Mouse (Mus musculus) liver, embryonic 14.5 days (tissue): ENCODE measurements at regions not wholly inside any gene's neighbourhood (a gene's known extent, or its start where the extent isn't known, plus 50 kb on each side); places are given as distances from the start of the nearest gene placed in this dataset.

Experiments used
- ATAC-seq: fragments of 200-750 bp; cut with Nextera tagmentation; 2 replicates; pipeline ENCODE4 v1.8.0; 2017; ENCODE audit warnings: moderate number of reproducible peaks, mild to moderate bottlenecking, moderate library complexity; ENCODE audit not compliant: insufficient read depth
- DNase-seq, 3 experiments: peaks; one replicate each; pipeline ENCODE4 v3.0.0-alpha.2; 2012 to 2013; ENCODE audit warnings: low read depth in 3 of 3, low spot score in 3 of 3
- H3K27ac ChIP-seq: fragments of 300-500 bp; sonication (generic); 2 replicates; pipeline ENCODE4 v1.5.1; 2014; ENCODE audit warnings: moderate library complexity, mild to moderate bottlenecking, control low read depth, inconsistent platforms
- H3K27me3 ChIP-seq: fragments of 300-500 bp; sonication (generic); 2 replicates; pipeline ENCODE4 v1.6.1; 2014; ENCODE audit warnings: mild to moderate bottlenecking, low read length, moderate library complexity; ENCODE audit not compliant: control insufficient read depth, insufficient read depth
- H3K36me3 ChIP-seq: fragments of 300-500 bp; sonication (generic); replicated peaks from 2 replicates; pipeline ENCODE4 v1.6.1; 2014; ENCODE audit warnings: low read depth; ENCODE audit not compliant: control insufficient read depth, insufficient read depth
- H3K4me1 ChIP-seq, 2 experiments: fragments of 200-500 bp in 1 of 2; fragments of 300-500 bp in 1 of 2; sonication (generic) in 1 of 2; replicated peaks; 2 replicates each; pipeline ENCODE4 v1.6.1; 2012 to 2014; ENCODE audit warnings: antibody characterized with exemption in 1 of 2, inconsistent platforms in 1 of 2, low read length in 1 of 2; ENCODE audit not compliant: control insufficient read depth in 2 of 2, insufficient read depth in 2 of 2
- H3K4me2 ChIP-seq: fragments of 300-500 bp; sonication (generic); 2 replicates; pipeline ENCODE4 v1.6.1; 2014; ENCODE audit warnings: low read depth, mild to moderate bottlenecking, control low read depth, moderate library complexity
- H3K4me3 ChIP-seq, 2 experiments: fragments of 200-500 bp in 1 of 2; fragments of 300-500 bp in 1 of 2; sonication (generic) in 1 of 2; 2 replicates each; pipeline ENCODE4 v1.5.1; 2012 to 2014; ENCODE audit warnings: low read depth in 2 of 2, low read length in 2 of 2, mild to moderate bottlenecking in 2 of 2, control low read depth in 1 of 2, inconsistent platforms in 1 of 2, moderate library complexity in 1 of 2; ENCODE audit not compliant: insufficient read depth in 1 of 2
- H3K9ac ChIP-seq: fragments of 300-500 bp; sonication (generic); replicated peaks from 2 replicates; pipeline ENCODE4 v1.6.1; 2014; ENCODE audit warnings: mild to moderate bottlenecking, control low read depth, moderate library complexity
- H3K9me3 ChIP-seq: fragments of 300-500 bp; sonication (generic); 2 replicates; pipeline ENCODE4 v1.6.1; 2016; ENCODE audit warnings: low read length, mixed read lengths; ENCODE audit not compliant: control insufficient read depth
- CTCF ChIP-seq: IDR thresholded peaks from 2 replicates; pipeline ENCODE4 v1.5.1; 2016; ENCODE audit warnings: antibody characterized with exemption, low read depth, control low read depth
- EP300 ChIP-seq: IDR thresholded peaks from 2 replicates; pipeline ENCODE4 v1.6.1; 2016; ENCODE audit warnings: antibody characterized with exemption, low read depth
- WGBS: fragments of 180-500 bp; shearing (Covaris S2); extraction: QIAGEN DNeasy Blood & Tissue Kit; methylation state at CpG from one replicate; pipeline ENCODE4 v1.1.7; 2014; ENCODE audit not compliant: insufficient replicate concordance; 5-methylcytosine and 5-hydroxymethylcytosine counted together

DNA sequence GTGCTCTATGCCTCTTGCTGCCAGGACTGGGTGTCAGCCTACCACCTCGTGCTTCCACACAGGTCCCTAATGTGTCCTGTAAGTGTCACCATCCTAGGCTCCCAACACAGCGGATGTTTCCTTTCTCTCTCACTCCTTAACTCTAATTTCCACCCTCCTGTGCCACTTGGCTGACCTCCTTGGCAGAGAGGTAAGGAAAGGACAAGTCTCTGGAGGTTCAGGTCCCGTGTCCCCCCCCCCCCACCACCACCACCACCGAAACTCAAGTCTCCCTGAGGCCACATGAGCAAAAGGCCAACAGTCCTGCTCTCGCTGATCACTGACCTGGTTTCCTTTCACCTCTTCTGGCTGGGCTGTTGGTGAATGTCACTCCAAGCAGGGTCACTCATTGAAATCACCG lies 189.0 kb downstream of the Zfp36l1 start:
- WGBS = 50% methylated on average over 6 of the region's 6 CpGs
- TF ChIP-seq EP300 (no peak), CTCF (no peak)
- H3K4me1 ChIP-seq = peaks cover 0 to 4% of the 10 kb centered on the region in 2 experiments; a peak in 1 of 4 replicates
- H3K27me3 ChIP-seq = no peaks in the 10 kb centered on the region
- no peak overlapping the region for H3K9ac ChIP-seq
- no peaks in the 10 kb centered on the region for H3K9me3 ChIP-seq
- no peaks in the 10 kb centered on the region for H3K36me3 ChIP-seq
- H3K27ac ChIP-seq = no peak overlapping the region
- H3K4me3 ChIP-seq = no peak overlapping the region
- H3K4me2 ChIP-seq = no peak overlapping the region
- no peak for DNase-seq
- ATAC-seq = no peak

DNA sequence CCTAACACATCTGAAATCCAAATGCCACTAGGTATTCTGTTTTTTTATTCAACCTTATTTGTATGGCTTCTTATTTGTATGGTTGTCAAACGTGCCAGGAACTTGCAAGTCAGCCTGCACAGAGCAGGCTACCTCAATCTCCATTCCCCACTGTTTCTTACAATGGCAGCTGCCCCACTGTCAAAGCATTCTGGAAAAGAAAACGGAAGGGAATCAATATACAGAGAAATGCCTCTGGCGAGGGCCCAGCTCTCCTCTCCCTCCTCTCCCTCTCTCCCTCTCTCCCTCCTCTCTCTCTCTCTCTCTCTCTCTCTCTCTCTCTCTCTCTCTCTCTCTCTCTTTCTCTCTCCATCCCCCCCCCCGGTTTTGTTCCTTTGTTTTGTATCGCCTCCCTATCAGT lies 191.0 kb downstream of the Zfp36l1 start:
- Histone ChIP-seq H3K36me3 (no peaks in the 10 kb centered on the region), H3K27ac (no peak overlapping the region), H3K4me2 (no peak overlapping the region), H3K9ac (no peak overlapping the region), H3K27me3 (no peaks in the 10 kb centered on the region), H3K4me3 (no peak overlapping the region), H3K4me1 (peaks cover 0 to 7% of the 10 kb centered on the region in 2 experiments; a peak in 1 of 4 replicates), H3K9me3 (no peaks in the 10 kb centered on the region)
- ATAC-seq (no peak), DNase-seq (no peak)
- TF ChIP-seq CTCF (no peak), EP300 (no peak)
- 55% methylated on average over 5 of the region's 5 CpGs for WGBS

- Histone ChIP-seq H3K27ac (no peak overlapping the region), H3K9me3 (no peaks in the 10 kb centered on the region), H3K4me3 (no peak overlapping the region), H3K9ac (no peak overlapping the region), H3K4me1 (peaks cover 0 to 3% of the 10 kb centered on the region in 2 experiments; a peak in 1 of 4 replicates), H3K4me2 (no peak overlapping the region), H3K36me3 (no peaks in the 10 kb centered on the region), H3K27me3 (no peaks in the 10 kb centered on the region)
- DNase-seq (no peak), ATAC-seq (no peak)
- TF ChIP-seq EP300 = no peak
- peak; percentile 39 for TF ChIP-seq CTCF
- WGBS = 64% methylated on average over 5 of the region's 5 CpGs
These were observed 193.8 kb downstream of the Zfp36l1 start for GRCm38 (mm10) chr12:79918983-79919382.

DNA sequence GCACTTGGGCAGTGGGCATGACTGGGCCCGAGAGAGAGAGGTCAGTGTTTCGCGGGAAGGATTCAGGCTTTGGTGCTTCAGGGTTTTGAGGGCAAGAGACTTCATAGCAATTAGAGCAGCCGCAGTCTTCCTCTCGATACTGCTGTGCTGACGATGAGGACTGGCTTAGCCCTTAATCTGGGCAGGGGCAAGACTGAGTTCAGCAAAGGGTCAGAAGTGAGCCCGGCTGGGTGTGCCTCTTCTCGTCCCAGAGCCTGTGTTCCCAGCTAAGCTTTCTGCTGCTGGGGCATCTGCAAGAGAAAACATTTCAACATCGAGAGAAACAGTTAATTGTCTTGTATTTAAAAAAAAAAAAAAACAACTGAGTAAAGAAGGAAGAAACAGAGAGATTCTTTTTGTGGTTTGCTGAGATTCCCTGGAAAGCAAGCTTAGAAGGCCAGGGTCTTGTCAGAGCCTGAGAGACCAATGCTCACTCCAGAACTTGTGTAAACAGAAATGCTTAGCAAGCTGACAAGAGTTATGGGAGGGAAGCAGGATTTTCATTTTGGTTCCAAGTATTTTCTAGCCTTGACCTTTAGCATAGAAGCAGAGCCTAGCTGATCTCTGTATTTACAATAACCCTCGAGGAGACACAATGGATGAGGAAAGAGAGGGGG lies 195.1 kb downstream of the Zfp36l1 start:
- WGBS = 47% methylated on average over 10 of the region's 10 CpGs
- no peak overlapping the region for H3K4me2 ChIP-seq

DNA sequence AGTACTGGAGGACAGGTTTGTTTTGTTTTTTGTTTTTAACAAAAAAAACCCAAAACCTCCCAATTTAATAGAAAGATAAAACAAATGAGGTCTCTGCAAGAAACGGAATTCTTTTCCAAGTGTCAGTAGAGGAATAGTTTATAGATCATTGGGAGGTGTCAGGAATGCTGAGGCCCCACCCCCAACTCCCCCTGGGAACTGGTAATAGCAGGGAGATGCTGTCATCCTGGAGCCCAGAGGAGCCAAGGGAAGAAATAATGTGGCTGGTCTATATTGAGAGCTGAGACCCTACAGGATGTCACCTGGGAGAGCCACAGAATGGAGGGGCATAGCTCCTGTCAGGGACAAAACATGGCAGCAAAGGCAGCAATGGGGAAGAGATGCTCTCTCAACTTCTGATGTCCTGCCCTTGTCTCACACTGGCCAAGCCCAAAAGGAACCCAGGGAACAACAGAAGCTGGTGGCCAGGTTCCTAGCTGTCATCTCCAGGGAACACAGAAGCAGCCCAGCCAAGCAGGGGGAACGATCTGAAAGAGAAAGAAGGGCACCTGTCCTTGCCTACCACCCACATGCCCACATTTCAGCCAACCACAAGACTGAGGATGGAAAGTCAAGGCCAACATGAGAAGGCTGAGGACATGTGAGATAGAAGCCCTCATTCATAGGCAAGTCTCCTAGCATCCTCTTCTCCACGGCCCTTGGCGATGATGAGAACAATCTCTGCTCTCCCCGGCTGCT lies 195.7 kb downstream of the Zfp36l1 start:
- TF ChIP-seq CTCF (no peak), EP300 (no peak)
- no peak overlapping the region for H3K4me2 ChIP-seq
- no peaks in the 10 kb centered on the region for H3K9me3 ChIP-seq
- 65% methylated on average over 5 of the region's 5 CpGs for WGBS
- H3K27ac ChIP-seq = no peak overlapping the region
- H3K4me3 ChIP-seq = no peak overlapping the region
- ATAC-seq (no peak), DNase-seq (no peak)
- H3K4me1 ChIP-seq = peaks cover 0 to 3% of the 10 kb centered on the region in 2 experiments; a peak in 1 of 4 replicates
- H3K27me3 ChIP-seq = no peaks in the 10 kb centered on the region
- no peak overlapping the region for H3K9ac ChIP-seq
- no peaks in the 10 kb centered on the region for H3K36me3 ChIP-seq

More for the DNA sequence above, 195.1 kb downstream of the Zfp36l1 start:
- Histone ChIP-seq H3K27ac (no peak overlapping the region), H3K9ac (no peak overlapping the region), H3K36me3 (no peaks in the 10 kb centered on the region), H3K4me3 (no peak overlapping the region), H3K9me3 (no peaks in the 10 kb centered on the region), H3K4me1 (peaks cover 0 to 3% of the 10 kb centered on the region in 2 experiments; a peak in 1 of 4 replicates), H3K27me3 (no peaks in the 10 kb centered on the region)
- DNase-seq (no peak), ATAC-seq (no peak)
- TF ChIP-seq CTCF (no peak), EP300 (no peak)
